Mouse (Mus musculus): ENCODE results near the gene Onecut3. TPM values are rescaled to one million over a fixed set of nuclear protein-coding genes. Genes with fewer than 3 reads are reported as not detected.

The Onecut3 gene
- not detected for total RNA-seq (2021)
- long read RNA-seq, experiment 1, result 0 reads
- long read RNA-seq, experiment 2, result 0 reads

GRCm38 (mm10) chr10:80494732-80495131 lies at the start of gene Onecut3:
Gene Onecut3 (plus strand): TSS chr10:80494835.
- peak; percentile 40 for DNase-seq

GRCm38 (mm10) chr10:80445052-80445451 lies 49.6 kb upstream of the Onecut3 start:
- no peak for DNase-seq

GRCm38 (mm10) chr10:80445898-80446601 lies 48.6 kb upstream of the Onecut3 start:
- peak; percentile 76 for DNase-seq

DNA sequence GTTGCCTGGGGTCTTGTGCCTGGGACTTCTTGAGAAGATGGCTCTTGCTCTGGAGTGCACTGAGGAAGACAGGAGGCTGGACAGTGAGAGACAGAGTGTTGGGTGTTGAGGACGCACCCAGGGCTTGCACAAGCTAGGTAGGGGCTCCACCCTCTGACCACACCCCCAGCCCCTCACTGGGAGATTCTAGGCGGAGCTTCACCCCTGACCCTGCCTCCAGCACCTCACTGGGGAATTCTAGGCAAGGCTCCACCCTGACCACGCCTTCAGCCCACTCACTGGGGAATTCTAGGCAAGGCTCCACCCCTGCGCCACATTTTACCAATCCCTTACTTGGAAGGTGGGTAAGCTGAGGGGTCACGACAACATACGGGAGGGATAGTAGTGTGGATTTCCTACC lies 44.0 kb upstream of the Onecut3 start:
- DNase-seq, result no peak

- DNase-seq, result no peak
Measured at GRCm38 (mm10) chr10:80453601-80454000, 41.0 kb upstream of the Onecut3 start.

- DNase-seq, result no peak
Measured at GRCm38 (mm10) chr10:80454781-80455180, 39.9 kb upstream of the Onecut3 start.

DNA sequence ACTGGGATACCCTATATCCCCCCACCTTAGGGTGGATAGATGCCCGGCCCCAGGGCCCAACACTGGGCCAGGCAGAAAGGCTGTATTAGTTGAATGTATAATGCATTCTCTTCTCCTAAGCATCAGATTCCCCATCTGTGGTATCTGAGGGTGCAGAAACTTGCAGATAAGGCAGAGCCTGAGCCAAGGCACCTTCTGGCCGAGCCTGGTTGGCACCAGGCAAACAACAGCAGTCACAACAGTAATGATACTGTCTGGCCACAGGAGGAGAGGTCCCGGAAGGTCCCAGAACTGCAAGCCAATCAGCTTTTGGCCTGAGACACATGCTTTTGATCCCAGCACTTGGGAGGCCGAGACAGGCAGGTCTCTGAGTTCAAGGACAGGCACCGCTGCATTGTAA lies 38.9 kb upstream of the Onecut3 start:
- DNase-seq, result no peak

DNA sequence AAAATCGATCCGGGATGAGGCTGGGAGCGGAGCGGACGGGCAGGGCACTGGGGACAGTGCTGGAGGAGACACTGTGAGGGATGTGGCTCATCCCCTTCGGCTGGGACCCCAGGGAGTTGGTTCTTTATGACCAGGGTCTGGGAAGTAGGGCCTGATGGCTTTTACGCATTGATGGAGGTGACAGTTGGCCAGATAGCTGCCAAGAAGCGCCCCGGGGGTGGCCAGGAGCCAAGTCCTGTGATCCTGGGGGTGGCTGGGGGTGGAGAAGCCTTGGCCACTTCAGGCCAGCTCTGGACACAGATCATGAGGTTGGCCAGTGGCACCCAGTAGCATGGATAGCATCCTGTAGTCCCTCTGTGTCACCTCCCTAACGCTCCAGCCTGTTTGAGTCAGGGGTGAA lies 35.4 kb upstream of the Onecut3 start:
- no peak for DNase-seq

DNA sequence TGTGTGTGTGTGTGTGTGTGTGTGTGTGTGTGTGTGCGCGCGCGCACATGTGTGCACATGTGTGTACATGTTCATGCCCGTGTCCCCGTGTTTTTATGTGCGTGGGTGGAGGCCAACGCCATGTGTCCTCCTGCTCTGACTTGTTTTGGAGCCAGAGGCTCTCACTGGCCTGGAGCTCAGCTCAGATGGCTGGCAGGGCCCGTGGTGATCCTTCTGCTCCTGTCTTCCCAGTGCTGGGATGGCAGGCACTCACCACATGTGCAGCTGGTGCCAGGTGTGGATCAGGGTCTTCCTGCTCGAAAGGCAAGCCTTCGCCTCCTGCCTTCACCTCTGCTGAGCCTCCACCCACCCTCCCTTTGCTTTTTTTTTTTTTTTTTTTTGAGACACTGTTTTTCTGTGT lies 35.0 kb upstream of the Onecut3 start:
- DNase-seq, result no peak

DNA sequence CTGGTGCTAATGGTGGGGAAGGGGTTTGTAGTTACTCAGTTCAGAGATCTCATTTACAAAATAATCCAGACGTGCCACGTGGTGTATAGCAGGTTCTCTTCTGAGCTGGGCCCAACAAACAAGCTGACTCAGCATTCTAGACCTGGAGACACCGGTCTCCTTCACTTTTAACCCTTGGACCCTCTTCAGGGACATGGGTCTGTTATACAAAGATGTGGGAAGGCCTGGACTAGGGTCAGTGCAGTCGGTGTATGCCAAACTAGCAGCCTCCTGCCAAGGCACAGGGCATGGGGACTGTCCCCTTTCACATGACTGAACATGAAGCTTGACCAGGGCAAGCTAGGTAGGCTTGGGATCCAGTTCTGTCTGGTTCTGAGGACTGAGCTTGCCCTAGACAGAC lies 34.3 kb upstream of the Onecut3 start:
- DNase-seq, result no peak

- DNase-seq, result no peak
Measured at GRCm38 (mm10) chr10:80461346-80461745, 33.3 kb upstream of the Onecut3 start.

DNA sequence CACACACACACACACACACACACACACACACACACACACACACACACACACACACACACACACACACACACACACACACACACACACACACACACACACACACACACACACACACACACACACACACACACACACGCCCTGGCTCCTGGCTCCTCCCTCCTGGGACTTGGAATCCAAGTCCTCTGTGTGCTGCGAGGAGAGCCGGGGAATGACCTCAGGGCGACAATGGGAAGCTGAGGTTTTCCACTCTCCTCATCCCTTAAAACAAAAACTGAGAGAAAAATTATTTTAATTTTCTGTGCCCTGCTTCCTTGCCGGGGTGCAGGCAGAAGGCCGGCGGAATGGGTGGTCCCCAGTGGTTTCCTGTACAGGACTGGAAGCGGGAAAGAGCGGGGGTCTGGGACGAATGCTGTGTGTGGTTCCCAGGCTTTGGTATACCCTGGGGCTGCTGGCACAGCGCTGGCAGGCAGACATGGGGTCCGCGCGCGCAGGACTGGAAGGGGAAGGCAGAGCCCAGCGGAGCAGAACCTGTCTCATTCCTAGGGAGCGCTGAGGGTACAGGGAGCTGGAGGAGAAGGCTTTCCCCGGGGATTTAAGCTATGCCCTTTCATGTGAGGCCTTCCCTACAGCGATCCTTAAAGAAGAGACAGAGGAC lies 30.1 kb upstream of the Onecut3 start:
- no peak for DNase-seq

GRCm38 (mm10) chr10:80465066-80465465 lies 29.6 kb upstream of the Onecut3 start:
- DNase-seq, result no peak

- peak; percentile 92 for DNase-seq
Measured at GRCm38 (mm10) chr10:80475290-80475959, 19.2 kb upstream of the Onecut3 start.

DNA sequence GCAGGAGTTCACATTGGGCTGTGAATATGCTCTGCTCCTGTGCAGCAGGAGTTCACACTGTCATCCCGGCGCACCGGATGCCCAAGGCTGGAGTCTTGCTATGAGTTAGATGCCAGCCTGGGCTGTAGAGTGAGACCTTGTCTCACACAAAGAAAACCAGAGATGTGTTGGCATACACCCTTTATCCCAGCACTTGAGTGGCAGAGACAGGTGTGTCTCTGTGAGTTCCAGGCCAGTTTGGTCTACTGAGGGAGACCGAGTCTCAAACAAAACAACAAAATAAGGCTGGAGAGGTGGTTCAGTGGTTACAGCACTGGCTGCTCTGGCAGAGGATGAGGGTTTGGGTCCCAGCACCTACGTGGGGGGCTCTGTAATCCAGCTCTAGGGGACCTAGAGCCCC lies 16.1 kb upstream of the Onecut3 start:
- no peak for DNase-seq

DNA sequence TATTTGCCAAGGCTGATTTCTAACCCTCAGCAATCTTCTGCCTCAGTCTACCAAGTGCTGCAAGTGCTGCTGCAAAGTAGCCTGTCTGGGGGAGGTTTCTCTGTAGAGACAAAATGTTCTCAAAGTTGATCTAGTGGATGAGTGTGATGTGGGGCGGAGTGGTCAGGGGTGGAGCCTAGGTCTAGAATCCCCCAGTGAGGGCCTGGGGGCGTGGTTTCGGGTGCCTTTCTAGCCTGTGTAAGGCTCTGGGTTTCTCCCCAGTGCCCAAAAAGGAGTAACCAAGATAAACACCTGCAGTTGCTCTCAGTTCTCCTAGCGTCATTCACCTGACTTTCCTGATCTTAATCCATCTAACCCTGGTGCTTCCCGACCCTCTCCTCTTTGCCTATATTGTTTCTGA lies 13.6 kb upstream of the Onecut3 start:
- no peak for DNase-seq

GRCm38 (mm10) chr10:80486862-80487379 lies 7.7 kb upstream of the Onecut3 start:
- DNase-seq, result no peak

- peak; percentile 72 for DNase-seq
Measured at GRCm38 (mm10) chr10:80490051-80490450, 4.6 kb upstream of the Onecut3 start.

GRCm38 (mm10) chr10:80495901-80496300 lies 1.3 kb downstream of the Onecut3 start:
- no peak for DNase-seq

- DNase-seq, result no peak
Measured at GRCm38 (mm10) chr10:80496421-80496820, 1.8 kb downstream of the Onecut3 start.

DNA sequence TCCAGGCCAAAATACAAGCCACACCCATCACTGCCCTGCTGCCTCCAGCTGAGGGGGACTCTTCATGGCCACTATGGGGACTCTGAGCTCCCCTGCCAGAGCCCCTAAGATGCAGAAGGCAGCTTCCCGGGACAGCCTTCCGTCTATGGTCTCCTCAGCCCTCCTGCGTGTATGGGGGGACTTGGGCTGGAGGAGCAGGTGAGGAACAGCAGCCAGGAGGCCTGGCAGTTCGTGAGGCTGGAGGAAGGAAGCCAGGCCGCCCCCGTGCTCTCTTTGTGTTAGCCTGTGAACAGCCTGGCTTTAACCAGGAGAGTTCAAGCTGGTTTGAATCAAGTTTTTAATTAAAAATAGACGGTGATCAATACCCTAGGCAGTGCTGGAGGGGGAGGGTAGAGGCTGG lies 7.7 kb downstream of the Onecut3 start:
- DNase-seq, result no peak

- DNase-seq, result no peak
Measured at GRCm38 (mm10) chr10:80502819-80503314, 8.2 kb downstream of the Onecut3 start.
